ENCODE assay signal across 17 mouse cellular contexts in genomic region chr7:113728926-113729325, GRCm38 (mm10). TPM values are rescaled to one million over a fixed set of nuclear protein-coding genes. Genes with fewer than 3 reads are reported as not detected.
"Had no signal": no experiment of that assay in that cellular context is flagged by ENCODE, and none has a peak within 500 bp of the region (broad histone marks: within the 10 kb centered on the region; RNA-seq: fewer than 3 reads in every experiment).

No protein-coding gene starts in this region.

- H3K9ac ChIP-seq: lung, embryonic 14.5 days; midbrain, embryonic 13.5 days; midbrain, embryonic 15.5 days; neural tube, embryonic 12.5 days; stomach, embryonic 15.5 days had no signal

- H3K4me2 ChIP-seq: lung, embryonic 14.5 days; midbrain, embryonic 11.5 days; midbrain, embryonic 13.5 days; midbrain, embryonic 15.5 days; neural tube, embryonic 12.5 days; stomach, embryonic 15.5 days had no signal

- H3K27ac ChIP-seq: midbrain, embryonic 13.5 days; midbrain, embryonic 15.5 days; neural tube, embryonic 12.5 days; stomach, postnatal 0 days had no signal

- DNase-seq: lung, adult 18-20 months; lung, embryonic 14.5 days; lung, postnatal 10 days; lung, postnatal 4 days; retina, postnatal 1 day; right cerebral cortex, adult 18-20 months; thymus, adult 2 months; thymus, postnatal 25 days; thymus, postnatal 4 days had no signal

- H3K9me3 ChIP-seq: midbrain, embryonic 15.5 days; neural tube, embryonic 12.5 days; stomach, embryonic 15.5 days had no signal

- H3K4me1 ChIP-seq: midbrain, embryonic 15.5 days; stomach, embryonic 15.5 days had no signal

- H3K27me3 ChIP-seq: midbrain, embryonic 13.5 days; midbrain, embryonic 15.5 days; neural tube, embryonic 12.5 days; stomach, embryonic 15.5 days had no signal

- H3K36me3 ChIP-seq: midbrain, embryonic 13.5 days; midbrain, embryonic 15.5 days; neural tube, embryonic 12.5 days; stomach, embryonic 15.5 days had no signal

- H3K4me3 ChIP-seq: midbrain, embryonic 13.5 days; midbrain, embryonic 15.5 days; neural tube, embryonic 12.5 days; stomach, embryonic 15.5 days had no signal

- ATAC-seq: midbrain, embryonic 13.5 days; midbrain, embryonic 15.5 days had no signal

RNA-seq across cellular contexts. Expression of gene Spon1, which starts 36.9 kb away (rescaled TPM):
- total RNA-seq: megakaryocyte-erythroid progenitor cell, adult 5-6 weeks; monocyte, adult 5-6 weeks had no signal
